Mouse (Mus musculus): Measurements from ENCODE around the gene Epha2. TPM values are rescaled to one million over a fixed set of nuclear protein-coding genes. Genes with fewer than 3 reads are reported as not detected.

Epha2 gene
- polyA plus RNA-seq, 1 experiment from 2014 or later, result 4.7 TPM

DNA sequence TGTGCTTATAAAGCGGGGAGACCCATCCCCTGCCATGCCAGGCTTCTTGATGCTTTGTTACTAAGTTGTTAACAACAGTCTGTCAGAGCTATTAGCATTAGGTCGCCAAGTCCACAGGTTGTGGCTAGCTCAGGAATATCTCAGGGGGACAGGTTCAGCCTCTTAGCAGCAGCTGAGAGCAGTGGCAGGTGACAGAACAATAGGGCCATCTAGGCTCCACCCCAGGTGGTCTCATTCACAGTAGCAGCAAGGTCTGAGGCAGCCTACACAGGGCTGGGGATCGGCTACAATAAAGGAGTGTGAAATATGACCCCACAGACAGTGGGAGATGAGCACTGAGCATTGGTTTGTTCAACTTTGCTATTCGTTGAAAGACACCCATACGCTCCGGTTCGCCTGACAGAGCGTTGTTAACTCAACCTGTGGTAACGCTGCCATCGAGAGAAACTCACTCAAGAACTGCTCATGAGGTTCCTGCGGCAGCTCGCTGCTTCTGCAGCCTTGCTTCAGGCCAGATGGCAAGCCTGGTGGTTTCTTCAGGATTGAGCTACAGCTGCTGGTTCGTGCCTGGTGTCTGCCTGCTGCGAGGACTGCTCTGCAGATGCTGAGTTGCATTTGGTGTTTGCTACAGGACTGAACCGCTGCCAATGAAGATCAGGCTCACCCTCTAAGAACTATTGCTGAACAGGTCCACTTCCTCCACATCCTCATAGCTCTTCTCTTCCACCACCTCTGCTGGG is 30.7 kb upstream of the Epha2 start:
- H3K4me1 ChIP-seq (replicated peaks), result peaks cover 21% of the 10 kb centered on the region
- no peak overlapping the region for H3K27ac ChIP-seq
- no peaks in the 10 kb centered on the region for H3K36me3 ChIP-seq
- no peak overlapping the region for H3K9ac ChIP-seq (replicated peaks)
- H3K4me3 ChIP-seq (replicated peaks), result no peak overlapping the region
- no peaks in the 10 kb centered on the region for H3K9me3 ChIP-seq
- no peak for ATAC-seq
- WGBS, result 59% methylated on average over 15 of the region's 15 CpGs
- no peak overlapping the region for H3K4me2 ChIP-seq (replicated peaks)
- H3K27me3 ChIP-seq, result peaks cover 18% of the 10 kb centered on the region; the same call in 1 of the 2 replicates

DNA sequence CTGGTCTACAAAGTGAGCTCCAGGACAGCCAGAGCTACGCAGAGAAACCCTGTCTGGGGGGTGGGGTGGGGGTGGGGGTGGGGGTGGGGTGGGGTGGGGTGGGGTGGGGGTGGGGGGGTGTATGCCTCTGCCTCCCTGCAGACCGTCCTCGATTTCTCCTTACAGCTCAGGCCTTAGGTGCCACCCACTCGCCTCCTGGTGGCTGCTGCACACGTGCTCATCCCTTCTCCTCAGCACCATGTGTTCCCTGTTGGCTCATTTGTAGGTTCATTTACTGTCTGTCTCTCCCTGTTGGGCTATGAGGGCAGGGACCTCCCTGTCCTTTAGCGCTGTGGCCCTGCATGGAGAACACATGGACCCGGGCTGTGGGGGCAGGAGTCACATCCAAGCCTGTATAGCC is 29.8 kb upstream of the Epha2 start:
- Histone ChIP-seq H3K4me3 (replicated peaks) (no peak overlapping the region), H3K9me3 (no peaks in the 10 kb centered on the region), H3K4me1 (replicated peaks) (peaks cover 22% of the 10 kb centered on the region), H3K4me2 (replicated peaks) (no peak overlapping the region), H3K36me3 (no peaks in the 10 kb centered on the region), H3K9ac (replicated peaks) (no peak overlapping the region), H3K27me3 (peaks cover 18% of the 10 kb centered on the region; the same call in 1 of the 2 replicates), H3K27ac (no peak overlapping the region)
- ATAC-seq, result no peak
- WGBS, result 81% methylated on average over 6 of the region's 7 CpGs

DNA sequence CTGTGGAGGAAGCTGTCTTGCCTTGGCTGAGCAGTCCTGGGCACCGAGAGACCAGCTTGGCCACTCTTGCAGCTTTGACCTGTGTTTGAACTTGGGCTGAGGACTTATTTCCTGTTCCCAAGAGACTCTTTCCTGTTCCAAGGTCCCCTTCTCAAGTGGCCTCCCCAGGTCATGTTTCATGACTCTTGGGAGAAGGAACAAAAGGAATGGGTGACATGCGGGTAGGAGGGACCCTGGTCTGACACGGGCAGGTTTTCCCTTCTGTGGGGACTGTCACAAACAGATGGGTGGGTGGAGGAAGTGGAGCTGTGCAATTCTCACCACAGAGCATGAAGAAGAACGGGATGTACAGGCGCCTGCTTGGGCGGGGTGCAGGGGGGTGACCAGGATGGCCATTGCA is 29.3 kb upstream of the Epha2 start:
- ATAC-seq, result no peak
- 91% methylated on average over 6 of the region's 6 CpGs for whole genome bisulfite sequencing

GRCm38 (mm10) chr4:141272878-141273277 is 28.2 kb upstream of the Epha2 start:
- H3K4me1 ChIP-seq (replicated peaks), result peaks cover 24% of the 10 kb centered on the region
- H3K4me3 ChIP-seq (replicated peaks), result no peak overlapping the region
- 15% methylated on average over 14 of the region's 14 CpGs for WGBS
- H3K27me3 ChIP-seq, result peaks cover 18% of the 10 kb centered on the region; the same call in 1 of the 2 replicates
- H3K36me3 ChIP-seq, result no peaks in the 10 kb centered on the region
- H3K9me3 ChIP-seq, result no peaks in the 10 kb centered on the region
- no peak overlapping the region for H3K9ac ChIP-seq (replicated peaks)
- H3K27ac ChIP-seq, result no peak overlapping the region
- ATAC-seq, result no peak
- H3K4me2 ChIP-seq (replicated peaks), result peak overlapping the region; percentile 11; the same call in 1 of the 2 replicates

More for the DNA sequence above, 29.3 kb upstream of the Epha2 start:
- Histone ChIP-seq H3K9ac (replicated peaks) (no peak overlapping the region), H3K27me3 (peaks cover 18% of the 10 kb centered on the region; the same call in 1 of the 2 replicates), H3K4me2 (replicated peaks) (no peak overlapping the region), H3K27ac (no peak overlapping the region), H3K4me1 (replicated peaks) (peaks cover 22% of the 10 kb centered on the region), H3K4me3 (replicated peaks) (no peak overlapping the region), H3K9me3 (no peaks in the 10 kb centered on the region), H3K36me3 (no peaks in the 10 kb centered on the region)

- Histone ChIP-seq H3K27ac (peak overlapping the region; percentile 80), H3K9ac (replicated peaks) (no peak overlapping the region), H3K27me3 (peaks cover 18% of the 10 kb centered on the region; the same call in 1 of the 2 replicates), H3K9me3 (no peaks in the 10 kb centered on the region), H3K4me2 (replicated peaks) (peak overlapping the region; percentile 11; the same call in 1 of the 2 replicates), H3K4me1 (replicated peaks) (peaks cover 27% of the 10 kb centered on the region), H3K4me3 (replicated peaks) (no peak overlapping the region), H3K36me3 (no peaks in the 10 kb centered on the region)
- WGBS, result 17% methylated on average over 12 of the region's 12 CpGs
- peak; percentile 80 for ATAC-seq
Measured at GRCm38 (mm10) chr4:141273296-141273695, 27.7 kb upstream of the Epha2 start.

DNA sequence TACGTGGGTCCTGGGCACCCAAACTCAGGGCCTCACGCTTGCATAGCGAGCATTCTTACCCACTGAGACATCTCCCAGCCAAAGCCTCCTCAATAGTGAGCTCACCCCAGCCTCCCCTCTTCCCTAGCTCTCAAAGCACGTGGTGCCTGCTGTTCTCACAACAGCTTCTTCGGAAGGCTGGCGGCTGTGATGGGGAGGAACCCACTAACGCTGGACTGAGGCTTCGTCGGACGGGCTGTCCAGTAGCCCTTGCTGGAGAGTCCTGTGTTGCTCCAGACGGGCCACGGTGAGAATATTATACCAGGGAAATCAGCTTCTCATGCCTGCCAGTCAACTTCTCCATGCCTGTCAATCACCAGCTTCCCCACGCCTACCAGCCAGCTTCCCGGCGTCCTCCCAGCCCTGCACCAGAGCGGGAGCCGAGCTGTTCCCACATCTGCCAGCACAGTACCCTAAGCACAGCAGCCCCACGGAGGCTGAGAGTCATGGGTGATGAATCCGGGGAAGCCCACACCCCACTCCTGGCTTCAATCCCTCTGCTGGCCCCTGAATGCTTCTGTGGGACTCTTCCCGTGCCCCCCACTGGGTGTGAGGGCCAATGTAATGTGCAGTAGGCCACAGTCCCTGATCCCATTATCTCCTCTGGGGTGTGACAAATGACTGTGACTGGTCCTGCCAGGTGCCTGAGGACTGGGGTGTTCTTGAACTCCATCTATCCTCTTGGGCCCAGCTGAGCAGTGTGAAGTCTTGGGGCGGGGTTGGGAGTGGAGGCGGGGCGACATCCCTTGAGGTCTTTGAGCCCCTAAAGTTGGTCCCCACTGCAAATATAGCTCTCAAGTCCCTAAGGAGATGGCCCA is 26.3 kb upstream of the Epha2 start:
- Histone ChIP-seq H3K4me1 (replicated peaks) (peaks cover 39% of the 10 kb centered on the region), H3K4me2 (replicated peaks) (peak overlapping the region; percentile 35), H3K27ac (peak overlapping the region; percentile 80), H3K36me3 (no peaks in the 10 kb centered on the region), H3K4me3 (replicated peaks) (no peak overlapping the region), H3K27me3 (peaks cover 18% of the 10 kb centered on the region; the same call in 1 of the 2 replicates), H3K9ac (replicated peaks) (no peak overlapping the region), H3K9me3 (no peaks in the 10 kb centered on the region)
- ATAC-seq, result peak; percentile 80
- 20% methylated on average over 23 of the region's 23 CpGs for WGBS

- 88% methylated on average over 8 of the region's 8 CpGs for WGBS
- ATAC-seq, result no peak
Measured at GRCm38 (mm10) chr4:141277157-141277556, 23.9 kb upstream of the Epha2 start.

DNA sequence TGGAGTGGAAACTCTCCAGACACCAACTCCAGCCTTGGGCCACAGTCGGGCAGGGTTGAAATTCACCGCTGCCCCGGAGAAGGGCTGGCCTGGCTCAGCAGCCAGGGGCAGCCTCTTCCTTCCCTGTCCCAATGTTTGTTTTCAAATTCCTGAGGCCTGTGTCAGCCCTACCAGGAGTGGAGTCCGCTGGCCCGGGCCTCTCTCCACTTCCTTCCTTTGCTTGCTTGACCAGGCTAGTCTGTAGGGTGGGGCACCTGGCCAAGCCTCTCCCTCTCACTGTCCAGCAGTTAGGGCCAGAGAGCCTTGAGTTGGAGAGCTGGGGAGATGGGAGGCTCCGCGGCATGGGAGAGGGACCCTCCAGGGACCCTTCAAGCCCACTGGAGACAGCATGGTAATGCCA is 22.9 kb upstream of the Epha2 start:
- no peak overlapping the region for H3K4me3 ChIP-seq (replicated peaks)
- ATAC-seq, result no peak

More at GRCm38 (mm10) chr4:141277157-141277556, 23.9 kb upstream of the Epha2 start:
- Histone ChIP-seq H3K27ac (no peak overlapping the region), H3K36me3 (no peaks in the 10 kb centered on the region), H3K9me3 (no peaks in the 10 kb centered on the region), H3K4me1 (replicated peaks) (peaks cover 39% of the 10 kb centered on the region), H3K4me2 (replicated peaks) (no peak overlapping the region), H3K27me3 (peaks cover 17% of the 10 kb centered on the region; the same call in 1 of the 2 replicates), H3K4me3 (replicated peaks) (no peak overlapping the region), H3K9ac (replicated peaks) (no peak overlapping the region)

DNA sequence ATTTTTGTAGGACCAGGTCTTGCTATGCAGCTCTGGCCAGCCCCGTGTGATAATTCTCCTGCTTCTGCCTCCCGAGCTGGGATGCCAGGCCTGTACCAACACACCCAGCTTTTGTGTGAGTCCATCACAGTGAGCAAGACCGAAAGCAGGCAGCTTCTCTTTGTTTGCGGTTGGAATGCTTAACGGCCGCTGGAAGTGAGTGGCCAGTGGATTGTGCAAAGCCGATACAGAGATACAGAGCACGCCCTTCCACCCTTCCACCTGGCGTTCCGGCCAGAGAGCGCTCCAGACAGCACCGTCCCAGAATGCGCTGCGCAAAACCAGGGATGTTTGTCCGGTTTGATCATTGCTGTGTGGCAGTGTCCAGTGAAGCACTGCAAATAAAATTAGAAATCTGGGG is 21.7 kb upstream of the Epha2 start:
- 36% methylated on average over 15 of the region's 15 CpGs for WGBS

More for the DNA sequence above, 22.9 kb upstream of the Epha2 start:
- H3K9me3 ChIP-seq, result no peaks in the 10 kb centered on the region
- no peak overlapping the region for H3K9ac ChIP-seq (replicated peaks)
- whole genome bisulfite sequencing, result 72% methylated on average over 7 of the region's 7 CpGs
- H3K4me1 ChIP-seq (replicated peaks), result peaks cover 39% of the 10 kb centered on the region
- no peak overlapping the region for H3K4me2 ChIP-seq (replicated peaks)
- no peaks in the 10 kb centered on the region for H3K36me3 ChIP-seq
- H3K27ac ChIP-seq, result peak overlapping the region; percentile 20
- peaks cover 11% of the 10 kb centered on the region; the same call in 1 of the 2 replicates for H3K27me3 ChIP-seq

DNA sequence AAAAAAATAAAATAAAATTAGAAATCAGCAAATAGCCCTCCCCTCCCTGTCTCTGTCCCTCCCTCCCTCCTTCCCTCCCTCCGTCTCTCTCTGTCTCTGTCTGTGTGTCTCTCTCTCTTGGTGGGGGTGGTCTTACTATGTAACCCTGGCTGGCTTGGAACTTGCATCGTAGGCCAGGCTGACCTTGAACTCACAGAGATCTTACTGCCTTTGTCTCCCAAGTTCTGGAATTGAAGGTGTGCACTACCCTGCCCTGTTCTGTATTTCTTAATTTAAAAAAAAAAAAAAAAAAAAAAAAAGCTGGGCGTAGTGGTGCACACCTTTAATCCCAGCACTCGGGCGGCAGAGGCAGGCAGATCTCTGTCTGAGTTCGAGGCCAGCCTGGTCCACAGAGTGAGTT is 21.3 kb upstream of the Epha2 start:
- Histone ChIP-seq H3K27me3 (peaks cover 11% of the 10 kb centered on the region; the same call in 1 of the 2 replicates), H3K27ac (no peak overlapping the region), H3K36me3 (no peaks in the 10 kb centered on the region), H3K9ac (replicated peaks) (no peak overlapping the region), H3K9me3 (no peaks in the 10 kb centered on the region), H3K4me3 (replicated peaks) (no peak overlapping the region), H3K4me1 (replicated peaks) (peaks cover 33% of the 10 kb centered on the region), H3K4me2 (replicated peaks) (no peak overlapping the region)
- 93% methylated on average over 6 of the region's 6 CpGs for WGBS
- ATAC-seq, result no peak

More for the DNA sequence above, 21.7 kb upstream of the Epha2 start:
- Histone ChIP-seq H3K4me3 (replicated peaks) (no peak overlapping the region), H3K4me1 (replicated peaks) (peaks cover 37% of the 10 kb centered on the region), H3K9ac (replicated peaks) (no peak overlapping the region), H3K27me3 (peaks cover 11% of the 10 kb centered on the region; the same call in 1 of the 2 replicates), H3K36me3 (no peaks in the 10 kb centered on the region), H3K9me3 (no peaks in the 10 kb centered on the region), H3K4me2 (replicated peaks) (no peak overlapping the region), H3K27ac (no peak overlapping the region)
- no peak for ATAC-seq

- no peak for ATAC-seq
- 93% methylated on average over 1 of the region's 1 CpGs for whole genome bisulfite sequencing
- peaks cover 7% of the 10 kb centered on the region; the same call in 1 of the 2 replicates for H3K27me3 ChIP-seq
- no peak overlapping the region for H3K4me2 ChIP-seq (replicated peaks)
- H3K4me3 ChIP-seq (replicated peaks), result no peak overlapping the region
- H3K9ac ChIP-seq (replicated peaks), result no peak overlapping the region
- H3K36me3 ChIP-seq, result no peaks in the 10 kb centered on the region
- H3K9me3 ChIP-seq, result no peaks in the 10 kb centered on the region
- no peak overlapping the region for H3K27ac ChIP-seq
- peaks cover 33% of the 10 kb centered on the region for H3K4me1 ChIP-seq (replicated peaks)
Measured at GRCm38 (mm10) chr4:141280471-141280870, 20.6 kb upstream of the Epha2 start.

- Histone ChIP-seq H3K4me3 (replicated peaks) (no peak overlapping the region), H3K27me3 (peaks cover 7% of the 10 kb centered on the region; the same call in 1 of the 2 replicates), H3K36me3 (no peaks in the 10 kb centered on the region), H3K4me2 (replicated peaks) (no peak overlapping the region), H3K4me1 (replicated peaks) (peaks cover 35% of the 10 kb centered on the region), H3K27ac (no peak overlapping the region), H3K9ac (replicated peaks) (no peak overlapping the region), H3K9me3 (no peaks in the 10 kb centered on the region)
- ATAC-seq, result no peak
- WGBS, result 58% methylated on average over 6 of the region's 6 CpGs
Measured at GRCm38 (mm10) chr4:141281153-141281552, 19.9 kb upstream of the Epha2 start.

Measured in midbrain, embryonic 13.5 days (tissue).